Mouse (Mus musculus) urinary bladder, postnatal 36 days (tissue): ENCODE data around the gene Pisd.
"Not testable (repeated sequence)": the region's sequence is repeated elsewhere in the genome, so short reads cannot be mapped to it uniquely, and the experiment has no call there.

Experiments
- DNase-seq, 2 experiments: peaks; one replicate each; pipeline ENCODE4 v3.0.0; 2022; ENCODE audit warnings: low spot score in 2 of 2, mixed read lengths in 1 of 2

Gene Pisd

DNA sequence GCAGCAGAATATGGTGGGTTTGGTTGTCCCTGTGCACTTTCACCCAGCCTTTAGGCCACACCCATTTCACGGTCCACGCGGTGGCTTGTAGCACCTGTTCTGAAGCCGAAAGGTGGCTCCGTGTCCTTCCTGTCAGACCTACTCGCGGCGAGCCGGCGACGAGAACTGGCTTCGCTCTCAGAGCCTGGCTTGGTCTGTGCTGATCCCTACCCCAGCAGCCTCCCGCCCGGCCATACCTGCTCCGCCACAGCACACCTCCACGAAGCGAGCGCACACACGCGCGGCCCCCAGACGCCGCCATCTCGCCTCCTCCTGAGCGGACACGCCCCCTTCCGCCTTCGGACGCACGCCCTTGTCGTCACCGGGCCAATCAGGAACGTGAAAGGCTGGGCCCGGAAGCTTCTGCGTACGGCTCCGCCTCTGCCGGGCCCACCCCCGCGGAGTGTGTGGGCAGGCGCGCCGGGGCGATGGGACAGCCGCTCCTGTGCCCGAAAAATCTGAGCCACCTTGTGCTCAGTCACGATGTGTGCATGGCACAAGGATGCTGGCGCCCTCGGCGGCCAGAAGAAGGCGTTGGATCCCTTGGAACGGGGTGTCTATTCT is at the start of gene Pisd:
Pisd (minus strand) TSS at position 334 of the 603 bp plus-strand sequence.
- DNase-seq: peak; percentile 90 to 95

DNA sequence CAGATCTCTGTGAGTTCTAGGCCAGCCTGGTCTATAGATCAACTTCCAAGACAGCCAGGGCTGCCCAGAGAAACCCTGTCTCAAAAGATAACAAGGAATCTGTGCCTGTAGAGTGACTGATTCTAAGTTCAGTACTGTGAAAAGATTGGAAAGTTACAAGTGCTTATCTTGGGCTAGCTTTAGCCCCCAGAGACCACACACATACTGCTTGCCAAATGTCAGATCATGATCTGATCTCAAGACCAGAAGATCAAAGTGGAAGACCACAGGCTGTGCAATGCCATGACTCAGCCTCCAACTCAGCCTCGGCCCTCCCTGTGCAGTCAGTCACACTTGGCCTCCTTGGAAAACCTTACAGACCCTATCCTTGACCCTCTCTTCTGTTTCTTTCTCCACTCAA is 49.1 kb upstream of the Pisd start:
- DNase-seq: no peak

DNA sequence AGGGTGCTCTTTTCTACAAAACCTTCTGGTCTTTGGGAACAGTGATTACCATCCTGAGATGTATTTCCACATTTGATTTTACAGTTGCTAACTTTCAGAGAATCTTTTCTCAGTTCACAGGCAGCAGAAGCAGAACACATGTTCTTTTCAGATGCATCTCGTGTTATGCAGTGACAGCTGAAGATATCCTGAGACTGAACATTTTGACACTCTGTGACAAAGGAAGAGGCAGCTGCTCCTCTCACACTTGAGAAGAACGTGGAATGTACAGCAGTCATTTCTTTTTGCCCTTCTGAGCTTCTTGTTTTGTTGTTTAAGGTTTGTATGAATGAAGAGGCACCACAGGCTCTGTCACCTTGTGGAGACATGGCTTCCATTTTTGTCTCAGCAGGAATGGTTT is 44.6 kb upstream of the Pisd start:
- DNase-seq: no peak

DNA sequence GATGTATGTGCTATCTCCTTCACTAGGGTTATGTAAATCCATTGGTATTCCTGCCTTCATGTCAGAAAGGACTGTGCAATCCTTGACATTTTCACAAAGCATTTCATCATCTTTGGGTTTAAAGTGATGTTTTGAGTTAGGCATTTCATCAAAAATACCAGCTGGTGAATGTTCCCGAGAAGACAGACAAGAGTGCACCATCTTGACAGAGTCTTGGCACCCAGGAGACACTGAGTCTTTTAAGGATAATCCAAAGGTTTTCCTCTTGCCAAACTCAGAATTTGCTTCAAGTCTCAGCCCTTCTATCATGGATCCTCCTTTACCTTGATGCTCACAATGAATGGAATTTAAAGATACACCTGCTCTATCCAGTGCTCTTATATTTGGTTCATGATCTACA is 43.3 kb upstream of the Pisd start:
- not testable (repeated sequence) for DNase-seq

DNA sequence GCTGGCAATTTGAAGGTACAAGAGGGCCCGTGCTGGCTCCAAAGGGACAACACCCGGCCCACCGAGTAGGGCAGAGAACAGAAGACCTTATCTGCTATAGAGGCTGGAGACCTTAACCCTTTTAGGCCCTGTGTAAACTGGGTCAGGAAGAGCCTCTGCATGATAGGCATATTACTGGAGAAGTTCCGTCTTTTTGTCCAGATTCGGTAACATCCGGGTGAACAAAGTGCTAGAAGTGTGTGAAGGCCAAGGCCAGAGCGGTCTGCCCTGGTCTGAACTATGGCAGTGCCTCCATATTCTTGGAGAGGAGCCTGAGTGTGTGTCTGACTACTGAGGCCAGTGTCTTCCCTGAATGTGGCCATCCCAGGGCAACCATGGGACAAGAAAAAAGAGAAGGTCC is 41.6 kb upstream of the Pisd start, which contains the start of gene Gm20671:
Gm20671 (minus strand) TSS at position 101 of the 400 bp plus-strand sequence.
- DNase-seq: no peak

DNA sequence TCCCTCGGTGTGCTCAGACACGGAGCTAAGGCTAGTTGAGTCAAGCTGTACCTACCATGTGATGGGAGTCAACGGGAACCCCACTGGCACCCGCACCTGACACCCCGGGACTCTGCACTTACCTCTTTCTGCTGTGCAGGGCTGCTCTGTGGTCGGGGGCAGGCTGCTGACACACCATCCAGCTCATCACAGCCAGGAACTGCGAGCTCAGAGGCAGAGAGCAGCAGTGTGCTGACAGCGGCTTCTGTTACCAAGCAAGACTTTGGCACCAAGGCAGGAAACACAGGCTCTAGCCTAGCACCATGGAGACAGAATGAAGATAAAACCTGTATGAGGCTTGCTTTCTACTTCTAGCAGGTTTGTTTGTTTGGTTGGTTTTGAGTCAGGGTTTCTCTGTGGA is 35.0 kb upstream of the Pisd start:
- no peak for DNase-seq

DNA sequence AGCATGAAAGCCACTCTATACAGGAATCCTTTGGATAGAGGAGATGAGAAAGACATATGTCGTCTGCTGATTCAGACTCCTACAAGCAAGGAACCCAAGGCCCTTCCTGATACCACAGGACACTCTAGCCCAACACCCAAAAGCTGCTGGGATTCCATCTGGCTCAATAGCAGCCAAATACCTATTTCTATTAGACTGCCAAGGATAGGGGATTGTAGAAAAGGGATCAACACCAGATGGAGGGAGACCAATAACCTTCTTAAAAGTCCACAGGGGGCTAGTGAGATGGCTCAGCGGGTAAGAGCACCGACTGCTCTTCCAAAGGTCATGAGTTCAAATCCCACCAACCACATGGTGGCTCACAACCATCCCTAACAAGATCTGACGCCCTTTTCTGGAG is 29.9 kb upstream of the Pisd start:
- no peak for DNase-seq

DNA sequence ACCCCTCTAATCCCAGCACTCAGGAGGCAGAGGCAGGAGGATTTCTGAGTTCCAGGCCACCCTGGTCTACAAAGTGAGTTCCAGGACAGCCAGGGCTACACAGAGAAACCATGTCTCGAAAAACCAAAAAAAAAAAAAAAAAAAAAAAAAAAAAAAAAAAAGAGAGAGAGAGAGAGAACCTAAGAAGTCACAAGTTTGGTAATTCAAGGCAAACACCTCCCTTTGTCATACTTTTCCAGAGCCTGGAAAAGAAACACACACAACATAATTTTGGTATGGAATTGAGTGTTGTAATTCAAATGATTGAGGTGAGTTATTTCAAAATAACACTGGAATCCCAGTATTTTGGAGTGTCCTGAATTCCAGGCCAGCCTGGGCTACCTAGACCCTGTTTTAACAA is 1.0 kb upstream of the Pisd start:
- DNase-seq: not testable (repeated sequence)

DNA sequence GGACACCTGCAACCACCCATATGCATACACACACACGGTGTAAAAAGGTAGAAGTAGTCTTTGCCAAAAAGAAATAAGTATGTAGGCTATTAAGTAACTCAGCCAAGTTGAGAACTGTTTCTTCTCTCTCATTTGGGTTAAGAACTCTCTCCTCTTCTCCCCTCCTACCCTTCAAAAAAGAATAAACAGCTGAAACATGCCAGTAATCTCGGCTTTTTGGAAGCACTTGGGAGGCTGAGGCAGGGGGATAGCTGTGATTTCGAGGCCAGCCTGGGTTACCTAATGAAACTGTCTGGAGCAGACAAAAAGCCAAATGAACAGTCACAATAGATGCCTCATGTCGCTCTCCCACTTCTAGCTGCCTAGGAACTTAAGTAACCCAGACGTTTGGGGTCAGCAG is 720 bp downstream of the Pisd start:
- no peak for DNase-seq

DNA sequence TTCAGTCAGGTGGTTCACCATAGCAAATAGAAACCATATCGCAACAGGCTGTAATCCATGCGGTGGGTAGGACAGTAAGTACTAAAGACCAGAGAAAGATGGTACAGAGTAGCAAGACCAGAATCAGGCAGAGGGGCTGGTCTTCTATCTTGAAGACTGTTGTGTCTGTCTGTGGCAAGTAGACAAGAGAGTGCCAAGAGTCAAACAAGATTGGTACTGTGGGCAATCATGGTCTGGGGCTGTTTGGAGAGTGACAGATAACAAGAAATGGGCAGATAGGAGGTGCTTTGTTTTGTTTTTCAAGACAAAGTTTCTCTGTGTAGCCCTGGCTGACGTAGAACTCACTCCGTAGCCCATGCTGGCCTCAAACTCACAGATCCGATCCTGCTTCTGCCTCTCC is 3.9 kb downstream of the Pisd start:
- no peak for DNase-seq

DNA sequence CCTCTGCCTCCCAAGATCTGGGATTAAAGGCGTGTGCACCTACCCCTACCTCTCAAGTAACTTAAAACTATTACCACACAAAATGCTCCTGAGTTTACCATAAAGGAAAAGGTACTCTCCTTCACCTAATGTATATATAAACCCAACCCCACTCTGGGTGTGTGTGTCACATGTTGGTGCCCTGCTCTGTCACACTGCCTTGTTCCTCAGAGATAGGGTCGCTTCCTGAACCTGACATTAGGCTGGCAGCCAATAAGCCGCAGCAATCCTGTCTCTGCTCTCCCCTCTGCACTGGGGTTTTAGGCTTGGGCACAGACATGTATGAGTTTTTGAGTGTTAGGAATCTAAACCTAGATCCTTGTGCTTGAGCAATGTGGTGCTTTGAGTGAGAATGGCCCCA is 7.3 kb downstream of the Pisd start:
- DNase-seq: no peak

DNA sequence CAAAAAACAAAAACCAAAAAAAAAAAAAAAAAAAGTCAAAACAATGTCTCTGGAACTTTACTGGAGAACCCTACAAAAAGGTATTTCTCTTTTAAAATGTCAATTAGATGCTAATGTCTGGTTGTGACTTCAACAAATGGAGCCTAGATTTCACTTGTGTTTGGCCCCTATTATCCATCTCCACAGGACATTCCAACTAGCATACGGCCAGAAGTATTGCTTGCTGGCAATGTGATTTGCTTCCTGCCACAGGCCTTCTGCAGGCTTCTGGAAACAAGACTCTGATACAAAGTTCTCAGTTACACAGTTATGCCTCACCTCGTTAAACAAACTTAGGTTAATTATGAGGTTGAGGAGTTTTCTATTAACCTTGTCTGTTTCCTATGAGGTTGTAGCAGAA is 13.1 kb downstream of the Pisd start:
- no peak for DNase-seq

DNA sequence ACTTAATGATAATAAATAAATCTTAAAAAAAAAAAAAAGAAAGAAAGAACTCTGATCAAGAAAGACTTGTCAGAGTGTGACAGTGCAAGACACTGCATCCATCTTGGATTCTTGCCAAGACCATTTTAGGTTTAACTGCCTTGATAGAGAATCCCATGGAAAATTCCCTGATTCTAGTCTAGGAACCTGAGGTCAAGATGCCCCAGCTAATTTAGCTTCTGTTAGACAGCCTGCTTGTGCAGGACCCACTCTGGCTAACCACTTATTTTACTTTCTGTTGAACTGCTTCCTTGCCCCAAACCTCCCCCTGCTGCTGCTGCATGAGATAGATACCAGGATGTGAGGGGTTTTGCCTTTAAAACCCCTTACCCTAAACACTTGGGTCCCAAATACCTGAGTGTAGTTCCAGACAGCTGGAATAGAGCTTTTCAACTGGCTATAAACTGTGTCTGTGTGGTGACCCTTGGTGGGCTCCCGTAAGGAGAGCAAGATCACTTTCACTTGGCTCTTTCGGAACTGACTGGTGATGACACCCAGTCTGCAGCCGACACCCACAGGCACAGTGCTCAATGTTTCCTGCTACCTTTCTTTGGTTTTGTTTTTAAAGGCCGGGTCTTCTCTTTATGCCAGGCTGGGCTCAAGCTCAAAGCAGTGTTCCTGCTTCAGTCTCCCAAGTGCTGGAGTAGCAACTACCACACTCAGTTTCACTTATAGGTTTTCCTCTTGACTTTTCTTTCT is 17.6 kb downstream of the Pisd start:
- no peak for DNase-seq

DNA sequence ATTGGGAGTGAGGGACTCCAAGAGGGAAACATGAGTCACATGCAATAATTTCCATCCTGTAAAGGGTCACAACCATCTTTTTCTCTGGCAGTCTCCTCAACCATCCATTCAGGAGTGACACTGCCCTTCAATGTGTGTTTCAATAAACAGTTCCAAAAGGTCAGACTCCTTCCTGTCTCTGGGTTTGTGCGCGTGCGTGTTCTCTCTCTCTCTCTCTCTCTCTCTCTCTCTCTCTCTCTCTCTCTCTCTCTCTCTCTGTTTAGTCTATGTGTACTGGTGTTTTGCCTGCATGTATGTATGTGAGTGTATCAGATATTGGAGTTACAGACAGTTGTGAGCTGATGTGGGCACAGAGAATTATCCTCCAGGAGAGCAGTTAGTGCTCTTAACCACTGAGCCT is 18.4 kb downstream of the Pisd start:
- DNase-seq: no peak

DNA sequence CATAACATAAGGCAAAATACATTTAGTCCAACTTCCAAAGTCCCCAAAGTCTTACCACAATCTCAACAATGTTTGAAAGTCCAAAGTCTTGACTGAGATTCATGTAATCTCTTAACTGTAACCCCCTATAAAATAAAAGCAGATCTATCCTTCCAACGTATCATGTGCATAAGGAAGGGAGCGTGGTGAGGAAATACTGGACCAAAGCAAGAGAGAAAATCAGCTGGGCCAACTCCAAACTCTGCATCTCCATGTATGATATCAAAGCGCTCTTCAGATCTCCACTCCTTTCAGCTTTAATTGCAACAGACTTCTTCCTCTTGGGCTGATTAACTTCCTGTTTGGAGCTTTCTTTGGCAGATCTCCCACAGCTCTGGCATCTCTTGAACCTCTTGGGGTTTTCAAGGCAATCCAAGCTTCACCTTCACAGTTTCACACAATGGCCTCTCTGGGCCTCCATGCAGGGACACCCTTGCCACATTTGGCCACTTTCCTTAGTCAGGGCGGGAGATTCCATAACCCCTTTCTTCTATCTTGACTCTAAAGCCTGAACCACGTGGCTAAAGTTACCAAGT is 23.8 kb downstream of the Pisd start:
- peak in 1 of 2 experiments; percentile 18 for DNase-seq

DNA sequence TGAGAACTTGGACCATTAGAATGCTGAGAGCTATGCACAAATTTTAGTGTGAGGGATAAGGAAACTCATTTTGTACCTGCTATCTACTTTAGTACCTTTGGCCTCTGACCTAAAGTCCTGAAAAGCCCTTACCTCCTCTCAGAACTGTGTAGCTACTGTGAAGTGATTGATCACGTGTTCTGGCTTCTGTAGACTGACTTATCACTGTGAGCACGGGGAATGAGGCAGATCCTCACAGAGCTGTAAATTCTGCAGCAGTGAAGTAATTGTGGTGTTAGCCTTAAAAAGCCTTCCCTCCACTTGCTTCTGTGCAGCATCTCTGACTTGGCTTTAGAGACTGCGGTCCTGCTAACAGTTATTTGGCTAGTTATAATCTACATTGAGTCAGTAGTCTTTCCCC is 24.7 kb downstream of the Pisd start:
- no peak for DNase-seq

DNA sequence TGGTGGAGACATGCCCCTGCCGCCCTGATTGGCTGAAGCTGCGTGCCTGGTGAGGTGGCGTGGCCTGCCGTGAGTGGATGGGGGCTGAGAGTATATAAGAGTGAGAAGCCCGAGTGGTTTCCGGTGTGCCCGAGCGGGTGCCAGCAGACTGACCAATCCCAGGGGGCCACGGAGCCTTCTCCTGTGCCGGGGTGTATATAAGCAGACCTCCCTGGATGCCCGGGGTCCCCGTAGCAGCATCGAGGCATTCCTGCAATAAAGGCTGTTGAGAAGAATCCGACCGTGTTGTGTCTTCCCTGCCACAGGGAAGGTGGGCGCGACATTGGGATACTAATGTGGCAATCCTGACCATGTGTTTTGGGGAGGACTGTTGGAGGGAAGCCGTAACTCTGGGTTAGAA is 25.1 kb downstream of the Pisd start:
- not testable (repeated sequence) for DNase-seq

DNA sequence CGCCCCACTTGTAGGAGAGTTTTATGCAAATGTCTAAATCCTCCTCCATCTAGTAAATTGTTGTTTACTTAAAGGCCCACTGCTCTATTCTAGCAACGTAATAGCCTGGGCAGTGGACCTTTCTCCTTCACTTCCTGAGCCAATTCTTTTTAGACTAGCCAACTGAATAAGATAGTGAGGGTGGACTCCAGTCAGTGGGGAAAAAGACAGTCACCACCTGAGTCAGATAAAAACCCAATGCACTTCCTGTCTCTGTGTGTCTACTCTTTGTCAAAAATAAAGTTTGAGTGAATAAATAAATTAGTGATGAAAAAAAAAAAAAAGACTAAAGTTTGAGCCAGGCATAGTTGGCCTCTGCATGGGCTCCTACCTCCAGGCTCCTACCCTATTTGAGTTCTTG is 25.8 kb downstream of the Pisd start:
- DNase-seq: no peak

DNA sequence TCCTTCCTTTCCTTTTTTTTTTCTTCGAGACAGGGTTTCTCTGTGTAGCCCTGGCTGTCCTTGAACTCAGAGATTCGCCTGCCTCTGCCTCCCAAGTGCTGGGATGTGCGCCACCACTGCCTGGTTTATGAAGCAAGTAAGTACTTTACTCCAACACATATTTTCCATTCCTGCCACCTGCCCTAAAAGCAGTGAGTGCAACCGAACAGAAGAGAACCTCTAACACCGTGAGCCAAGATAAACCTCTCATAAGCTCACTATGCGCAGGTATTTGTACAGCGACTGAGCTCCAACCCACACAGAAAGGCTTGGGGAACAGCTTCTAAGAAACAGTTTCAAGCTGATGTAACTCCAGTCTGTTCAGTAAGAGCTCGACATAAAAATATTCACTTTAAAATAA is 29.3 kb downstream of the Pisd start:
- no peak for DNase-seq

DNA sequence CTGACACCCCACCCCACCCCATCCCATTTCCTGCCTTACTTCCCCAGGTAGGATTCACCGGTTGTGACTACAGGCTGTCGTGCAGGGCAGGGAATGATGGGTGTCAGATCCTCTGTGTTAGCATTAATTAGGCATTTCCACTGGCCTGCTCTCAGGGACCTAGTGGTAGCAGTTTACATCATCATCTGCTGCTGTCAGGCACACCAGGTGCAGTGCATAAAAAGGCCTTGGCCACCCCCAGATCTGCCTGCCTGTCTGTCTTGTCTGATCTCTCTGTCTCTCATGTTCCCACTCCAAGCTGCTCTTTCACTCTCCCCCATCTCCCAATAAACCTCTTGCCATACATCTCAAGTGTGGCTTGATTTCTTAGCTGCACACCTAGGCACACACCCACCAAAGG is 33.7 kb downstream of the Pisd start:
- no peak for DNase-seq

DNA sequence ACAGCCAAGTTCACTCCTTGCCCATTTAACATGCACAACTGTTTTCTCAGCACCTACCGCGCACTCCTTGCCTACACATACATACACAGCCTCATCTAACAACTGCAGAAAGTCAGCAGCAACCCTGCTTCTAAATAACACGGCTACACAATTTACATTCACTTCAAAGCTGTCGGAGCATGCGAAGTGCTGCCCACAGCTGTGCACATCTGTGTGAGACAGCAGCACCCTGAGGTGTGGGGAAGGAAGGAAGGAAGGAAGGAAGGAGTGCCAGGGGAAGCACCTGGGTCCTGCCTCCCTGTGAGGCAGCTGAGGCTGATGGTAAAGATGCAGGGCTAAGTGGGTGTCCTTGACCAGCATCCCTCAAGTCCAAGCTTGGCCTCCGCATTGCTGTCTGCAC is 36.5 kb downstream of the Pisd start:
- DNase-seq: no peak

DNA sequence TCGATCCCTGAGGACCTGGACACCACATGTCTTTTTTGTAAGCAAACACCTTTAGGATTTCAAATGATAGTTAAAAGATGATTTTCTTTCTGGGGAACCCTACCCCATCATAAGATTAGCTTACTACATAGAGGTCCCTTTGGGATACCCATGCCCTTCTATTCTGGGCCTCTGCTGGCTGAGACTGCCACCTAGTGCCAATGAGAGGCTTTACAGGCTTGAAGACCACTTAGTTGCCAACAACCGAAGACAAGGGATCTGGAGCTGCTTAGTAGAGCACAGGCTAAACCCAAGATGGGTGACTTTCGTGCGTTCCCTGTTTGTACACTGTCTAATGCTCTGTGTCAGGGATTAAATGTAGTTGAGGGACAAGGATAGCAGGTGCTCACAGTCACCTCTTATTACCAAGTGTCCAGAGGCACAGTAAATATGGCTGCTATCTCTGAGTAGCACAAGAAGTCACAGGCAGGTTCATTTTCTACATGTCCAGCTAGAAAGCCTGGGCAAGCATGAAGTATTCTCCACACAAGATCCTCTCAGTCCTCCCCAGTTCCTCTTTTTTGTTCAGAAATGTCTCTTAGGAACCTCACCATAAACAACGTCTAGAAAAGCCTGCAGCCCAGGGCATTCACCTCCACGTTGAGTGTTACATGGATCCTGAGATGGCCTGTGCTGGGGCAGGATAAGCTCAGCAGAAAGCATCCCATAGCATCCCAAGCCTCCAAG is 37.6 kb downstream of the Pisd start:
- DNase-seq: peak; percentile 33 to 54
